Mouse (Mus musculus): ENCODE data around the gene Abcc1.

Abcc1 gene

GRCm38 (mm10) chr16:14439801-14440614 is 78.7 kb downstream of the Abcc1 start:
- DNase-seq (ENCODE audit: low spot score in 2 of 2): no peak

GRCm38 (mm10) chr16:14444059-14444855 is 82.9 kb downstream of the Abcc1 start:
- DNase-seq (ENCODE audit: low spot score in 2 of 2): no peak

- DNase-seq (ENCODE audit: low spot score in 2 of 2): no peak
Observed at GRCm38 (mm10) chr16:14445197-14445596, 83.8 kb downstream of the Abcc1 start.

- no peak for DNase-seq (ENCODE audit: low spot score in 2 of 2)
Observed at GRCm38 (mm10) chr16:14447366-14447765, 86.0 kb downstream of the Abcc1 start.

GRCm38 (mm10) chr16:14448307-14448706 is 86.9 kb downstream of the Abcc1 start:
- no peak for DNase-seq (ENCODE audit: low spot score in 2 of 2)

GRCm38 (mm10) chr16:14449861-14450260 is 88.5 kb downstream of the Abcc1 start:
- DNase-seq (ENCODE audit: low spot score in 2 of 2): no peak

GRCm38 (mm10) chr16:14451374-14452046 is 90.2 kb downstream of the Abcc1 start:
- DNase-seq (ENCODE audit: low spot score in 2 of 2): no peak

GRCm38 (mm10) chr16:14462535-14462934 is 101.2 kb downstream of the Abcc1 start:
- DNase-seq (ENCODE audit: low spot score in 2 of 2): no peak

- DNase-seq (ENCODE audit: low spot score in 2 of 2): no peak
Observed at GRCm38 (mm10) chr16:14465016-14465415, 103.7 kb downstream of the Abcc1 start.

- no peak for DNase-seq (ENCODE audit: low spot score in 2 of 2)
Observed at GRCm38 (mm10) chr16:14468351-14468750, 107.0 kb downstream of the Abcc1 start.

- no peak for DNase-seq (ENCODE audit: low spot score in 2 of 2)
Observed at GRCm38 (mm10) chr16:14468841-14469240, 107.5 kb downstream of the Abcc1 start.

- no peak for DNase-seq (ENCODE audit: low spot score in 2 of 2)
Observed at GRCm38 (mm10) chr16:14472171-14472570, 110.8 kb downstream of the Abcc1 start.

GRCm38 (mm10) chr16:14473686-14474085 is 112.3 kb downstream of the Abcc1 start:
- DNase-seq (ENCODE audit: low spot score in 2 of 2): no peak

- no peak for DNase-seq (ENCODE audit: low spot score in 2 of 2)
Observed at GRCm38 (mm10) chr16:14475001-14475400, 113.6 kb downstream of the Abcc1 start.

- no peak for DNase-seq (ENCODE audit: low spot score in 2 of 2)
Observed at GRCm38 (mm10) chr16:14476056-14476455, 114.7 kb downstream of the Abcc1 start.

- no peak for DNase-seq (ENCODE audit: low spot score in 2 of 2)
Observed at GRCm38 (mm10) chr16:14476701-14477400, 115.5 kb downstream of the Abcc1 start.

- DNase-seq (ENCODE audit: low spot score in 2 of 2): no peak
Observed at GRCm38 (mm10) chr16:14477510-14478300, 116.3 kb downstream of the Abcc1 start.

- DNase-seq (ENCODE audit: low spot score in 2 of 2): no peak
Observed at GRCm38 (mm10) chr16:14479641-14480040, 118.3 kb downstream of the Abcc1 start.

GRCm38 (mm10) chr16:14483221-14483620 is 121.9 kb downstream of the Abcc1 start:
- no peak for DNase-seq (ENCODE audit: low spot score in 2 of 2)

GRCm38 (mm10) chr16:14493491-14494114 is 132.2 kb downstream of the Abcc1 start:
- no peak for DNase-seq (ENCODE audit: low spot score in 2 of 2)
